Mouse (Mus musculus) heart, adult 9 months (tissue): ENCODE data around the gene Ptpn5.

Experiments used
- DNase-seq, 2 experiments: peaks; one replicate each; pipeline ENCODE4 v3.0.0; 2022; ENCODE audit warnings: low spot score in 2 of 2

Gene Ptpn5

DNA sequence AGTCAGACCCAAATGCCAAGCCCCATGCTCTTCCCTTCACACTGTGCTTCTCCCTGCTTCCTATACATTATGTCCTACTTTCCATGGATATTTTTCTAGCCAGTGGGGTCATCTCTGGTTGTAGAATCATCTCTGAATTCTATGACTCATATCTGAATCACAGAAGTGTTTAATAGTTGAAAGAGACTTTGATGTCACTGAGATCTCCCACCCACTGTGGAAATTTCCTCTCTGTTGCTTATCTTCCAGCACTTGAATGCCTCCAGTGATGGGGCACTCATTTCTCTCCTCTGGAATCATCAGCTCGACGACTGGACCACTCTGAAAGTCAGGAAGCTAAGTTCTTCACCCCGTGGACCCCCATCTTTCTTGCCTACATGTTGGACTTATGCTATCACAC lies 22.4 kb downstream of the Ptpn5 start:
- no peak for DNase-seq

DNA sequence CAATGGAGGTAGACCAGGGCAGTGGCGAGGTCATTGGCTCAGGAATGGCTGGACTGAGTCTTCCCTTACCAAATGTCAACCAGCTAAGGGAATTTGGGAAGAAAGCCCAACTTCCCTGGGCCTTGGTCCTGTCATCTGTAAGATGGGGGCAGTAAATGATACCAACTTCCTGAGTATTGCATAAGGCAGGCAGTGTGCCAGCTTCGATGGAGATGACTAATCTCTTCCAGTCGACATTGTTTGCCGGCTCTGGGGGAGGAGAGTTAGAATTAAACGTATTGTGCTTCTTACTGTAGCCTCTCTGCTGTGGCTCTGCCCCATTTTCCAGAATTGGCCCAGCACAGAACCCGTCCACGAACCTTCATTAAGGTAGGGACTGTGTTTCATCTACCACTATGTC lies 23.0 kb downstream of the Ptpn5 start:
- no peak for DNase-seq

DNA sequence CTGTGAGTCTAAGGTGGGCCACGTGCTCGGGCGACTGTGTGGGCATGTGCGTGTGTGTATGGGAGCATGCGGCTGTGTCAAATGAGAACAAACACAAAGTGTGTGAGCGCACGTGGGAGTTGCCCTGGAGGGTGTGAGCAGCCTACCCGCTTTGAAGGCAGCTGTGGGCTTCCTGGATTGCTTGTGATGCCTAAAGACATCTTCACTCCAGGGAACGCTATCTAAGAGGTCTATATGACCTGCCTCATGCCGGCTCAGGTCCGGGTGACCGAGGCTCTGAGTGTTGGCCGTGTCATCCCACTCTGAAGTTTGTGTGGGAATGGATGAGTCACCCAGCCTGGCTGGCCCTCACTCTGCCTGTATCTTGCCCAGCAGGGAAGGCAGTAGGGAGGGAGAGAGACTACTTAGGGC lies 24.7 kb downstream of the Ptpn5 start:
- no peak for DNase-seq

DNA sequence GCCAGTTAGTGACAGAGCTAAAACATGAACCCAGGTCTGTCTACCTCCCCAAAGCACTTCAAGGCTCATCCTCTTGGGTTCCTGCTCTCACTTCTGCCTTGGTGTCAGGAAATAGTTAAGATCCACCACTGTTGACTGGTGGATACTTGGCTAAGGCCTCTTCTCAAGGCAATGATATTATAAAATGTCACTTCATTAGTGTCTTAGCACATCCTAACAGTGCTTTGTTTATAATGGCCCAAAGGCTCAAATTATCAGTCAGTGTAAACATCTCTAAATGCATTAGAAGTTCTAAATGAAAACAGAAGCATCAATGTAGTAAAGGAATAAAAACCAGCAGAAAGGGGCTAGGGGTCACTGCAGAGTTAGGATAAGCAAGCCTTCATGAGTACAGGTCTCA lies 26.5 kb downstream of the Ptpn5 start:
- DNase-seq = no peak

DNA sequence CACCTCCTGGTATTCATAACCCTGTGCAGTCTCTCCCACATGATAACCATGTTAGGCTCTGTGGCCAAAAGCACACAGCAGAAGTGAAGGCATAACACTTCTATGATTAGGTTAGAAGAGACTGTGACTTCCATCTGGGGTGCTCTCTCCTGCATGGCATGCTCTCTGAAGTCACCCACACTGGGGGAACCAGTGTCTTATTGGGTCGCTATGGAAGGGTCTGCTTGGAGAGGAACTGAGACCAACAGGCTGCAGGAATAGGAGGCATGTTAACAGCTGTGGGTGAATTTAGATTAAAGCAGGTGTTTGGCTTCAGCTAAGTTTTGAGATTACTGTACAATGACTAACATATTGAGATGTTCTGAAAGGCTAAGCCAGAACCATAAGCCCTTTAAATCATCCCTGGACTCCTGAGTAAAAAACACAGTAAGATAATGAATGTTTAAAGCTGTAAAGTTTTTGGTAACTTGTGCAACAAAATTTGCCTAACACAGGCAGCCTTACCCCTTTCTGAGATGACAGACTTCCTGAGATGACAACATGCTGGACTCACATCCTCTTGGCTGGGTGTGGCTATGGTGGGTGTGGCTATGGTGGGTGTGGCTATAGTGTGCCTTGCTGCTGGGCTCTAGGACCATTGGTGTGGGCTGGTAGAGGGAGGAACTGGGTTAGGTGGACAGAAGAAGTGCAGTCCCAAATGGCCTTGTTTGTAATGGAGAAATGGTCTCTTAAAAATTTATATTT lies 29.6 kb downstream of the Ptpn5 start:
- DNase-seq = no peak

- no peak for DNase-seq
Measured at GRCm38 (mm10) chr7:47102970-47103369, 30.5 kb downstream of the Ptpn5 start.

DNA sequence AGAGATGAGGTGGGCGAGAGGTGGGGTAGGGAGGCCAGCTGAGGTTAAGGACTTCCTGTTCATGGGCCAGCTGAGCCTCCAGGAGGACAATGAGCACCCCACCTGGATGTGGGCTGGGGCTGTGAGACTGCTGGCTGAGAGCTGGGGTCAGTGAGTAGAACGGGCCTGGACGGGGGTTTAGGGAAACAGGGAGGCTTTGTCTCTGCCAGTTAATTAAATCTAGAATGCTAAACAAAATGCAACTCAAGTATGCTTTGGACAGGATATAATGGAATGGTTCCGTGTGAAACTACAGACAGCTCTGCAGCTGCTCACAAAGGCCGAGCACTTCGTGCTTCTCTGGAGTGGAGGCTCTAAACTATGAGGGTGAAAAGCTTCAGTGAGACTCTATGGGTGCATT lies 32.9 kb downstream of the Ptpn5 start:
- no peak for DNase-seq

- no peak for DNase-seq
Measured at GRCm38 (mm10) chr7:47099306-47099705, 34.2 kb downstream of the Ptpn5 start.

- DNase-seq = no peak
Measured at GRCm38 (mm10) chr7:47098044-47098443, 35.4 kb downstream of the Ptpn5 start.

- no peak for DNase-seq
Measured at GRCm38 (mm10) chr7:47094969-47095368, 38.5 kb downstream of the Ptpn5 start.

DNA sequence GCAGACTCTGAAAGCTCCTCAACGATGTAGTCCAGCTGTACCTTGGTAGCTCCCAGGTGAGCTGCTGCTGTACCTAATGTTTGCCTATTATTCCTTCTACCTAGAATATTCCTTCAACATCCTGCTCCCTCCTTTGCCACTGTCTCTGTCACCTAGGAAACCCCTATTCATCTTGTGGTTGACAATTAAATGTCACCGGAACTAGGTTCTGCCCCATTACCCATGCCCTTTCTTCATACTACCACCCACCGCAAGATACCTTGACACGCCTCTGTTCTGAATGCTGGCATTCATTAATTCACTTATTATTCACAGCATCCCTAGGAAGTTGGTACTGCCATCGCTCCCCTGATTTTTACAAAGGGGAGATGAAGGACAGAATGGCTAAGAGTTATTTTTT lies 39.5 kb downstream of the Ptpn5 start:
- no peak for DNase-seq

DNA sequence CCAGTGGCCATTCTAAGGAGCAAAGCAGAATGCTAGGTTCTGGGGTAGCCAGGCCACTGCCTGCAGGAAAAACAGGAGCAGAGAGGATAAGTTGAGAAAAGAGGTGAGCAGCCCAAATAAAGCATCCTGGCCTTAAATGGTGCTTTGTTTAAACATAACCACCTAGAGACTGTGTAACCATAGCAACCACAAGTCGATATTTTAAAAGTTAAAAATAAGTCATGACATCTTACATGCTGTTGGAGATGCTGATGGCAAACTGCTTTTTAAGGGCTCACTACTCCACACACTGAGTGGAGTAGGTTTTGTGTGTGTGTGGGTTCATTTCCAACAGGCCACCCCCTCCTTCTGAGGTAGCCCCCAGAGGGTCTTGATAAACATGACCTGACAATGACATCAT lies 48.4 kb downstream of the Ptpn5 start:
- DNase-seq = no peak

- peak; percentile 52 to 72 for DNase-seq
Measured at GRCm38 (mm10) chr7:47081277-47081676, 52.2 kb downstream of the Ptpn5 start.

- DNase-seq = no peak
Measured at GRCm38 (mm10) chr7:47080868-47081267, 52.6 kb downstream of the Ptpn5 start.

GRCm38 (mm10) chr7:47077451-47077850 lies 56.0 kb downstream of the Ptpn5 start:
- no peak for DNase-seq

DNA sequence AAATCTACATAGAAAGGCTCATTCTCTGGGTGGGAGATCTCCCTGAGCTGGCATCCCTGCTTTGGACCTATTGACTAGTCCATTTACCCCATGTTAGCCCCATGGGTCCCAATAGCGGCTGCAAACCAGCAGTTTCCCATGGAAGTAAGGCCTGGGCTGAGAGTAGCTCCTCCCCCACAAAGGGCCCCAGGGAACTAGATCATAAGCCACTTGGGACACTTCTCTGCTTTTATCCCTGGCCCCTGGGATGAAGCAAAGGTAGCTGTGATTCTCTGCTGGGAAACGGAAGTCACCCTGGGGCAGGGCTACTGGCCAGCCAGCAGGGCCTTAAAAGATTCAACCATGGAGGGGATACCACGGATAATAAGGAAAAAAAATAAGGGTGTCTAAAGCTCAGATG lies 56.8 kb downstream of the Ptpn5 start:
- DNase-seq = no peak

- DNase-seq = no peak
Measured at GRCm38 (mm10) chr7:47076193-47076592, 57.3 kb downstream of the Ptpn5 start.

DNA sequence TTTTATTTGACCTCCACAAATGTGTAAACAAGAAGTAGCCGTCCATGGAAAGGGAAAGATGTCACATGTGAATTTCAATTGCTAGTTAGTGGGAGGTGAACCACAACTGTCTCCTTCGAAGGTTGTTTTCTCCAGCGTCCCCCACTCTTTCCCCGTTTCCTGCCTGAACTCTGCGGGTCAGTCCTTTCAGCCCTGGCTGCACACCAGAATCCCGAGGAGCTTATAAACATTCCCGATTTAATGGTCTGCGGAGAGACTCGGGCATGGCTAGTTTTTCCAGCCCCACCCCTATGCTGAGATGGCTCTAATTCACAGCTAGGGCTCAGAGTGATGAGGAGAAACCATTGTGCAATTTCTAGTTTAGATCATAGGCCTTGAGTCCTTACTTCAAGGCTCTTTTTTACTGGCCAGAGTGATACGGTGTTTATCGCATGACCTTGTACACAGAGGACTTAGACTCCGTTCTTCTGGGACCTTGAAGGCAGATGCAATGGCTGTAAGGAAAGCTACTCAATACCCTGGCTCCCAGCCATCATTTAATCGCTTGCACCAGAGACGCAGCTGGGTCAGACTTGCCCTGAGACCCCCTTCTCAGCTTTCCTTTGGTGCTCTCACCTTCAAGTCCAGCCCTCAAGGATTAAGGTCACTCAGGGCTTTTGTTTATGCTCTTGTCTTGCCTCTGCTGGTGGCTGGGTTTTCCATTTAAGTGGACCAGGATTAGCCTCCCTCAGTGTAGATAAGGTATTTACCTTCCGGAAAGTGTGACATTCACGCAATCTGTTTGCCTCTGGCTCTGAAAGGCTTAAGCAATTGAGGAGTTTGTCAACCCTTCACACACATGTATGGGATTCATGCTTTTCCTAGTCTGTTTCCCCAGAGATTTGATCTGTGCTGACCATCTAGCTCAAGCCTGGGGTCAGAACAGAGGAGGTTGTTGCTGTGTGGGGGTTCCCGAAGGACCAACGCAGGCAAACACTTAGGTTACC lies 59.7 kb downstream of the Ptpn5 start:
- DNase-seq = no peak

DNA sequence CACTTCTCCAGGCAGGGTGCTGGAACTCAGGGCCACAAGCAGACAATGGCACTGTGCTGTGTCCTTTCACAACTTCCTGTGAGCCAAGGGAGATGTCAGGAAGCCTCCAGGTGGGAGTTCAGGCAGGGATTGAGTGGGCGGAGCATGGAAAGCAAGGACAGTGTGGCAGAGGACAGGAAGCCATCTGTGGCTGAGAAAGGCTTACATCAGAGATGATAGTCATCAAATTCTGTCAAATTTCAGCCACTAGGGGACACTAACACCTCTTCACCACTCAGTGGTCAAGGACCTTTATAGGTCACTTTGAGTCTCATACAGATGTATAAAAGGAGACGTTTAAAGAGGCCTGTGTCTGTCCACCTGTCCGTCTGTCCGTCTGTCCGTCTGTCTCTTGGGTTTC lies 60.9 kb downstream of the Ptpn5 start:
- DNase-seq = no peak

DNA sequence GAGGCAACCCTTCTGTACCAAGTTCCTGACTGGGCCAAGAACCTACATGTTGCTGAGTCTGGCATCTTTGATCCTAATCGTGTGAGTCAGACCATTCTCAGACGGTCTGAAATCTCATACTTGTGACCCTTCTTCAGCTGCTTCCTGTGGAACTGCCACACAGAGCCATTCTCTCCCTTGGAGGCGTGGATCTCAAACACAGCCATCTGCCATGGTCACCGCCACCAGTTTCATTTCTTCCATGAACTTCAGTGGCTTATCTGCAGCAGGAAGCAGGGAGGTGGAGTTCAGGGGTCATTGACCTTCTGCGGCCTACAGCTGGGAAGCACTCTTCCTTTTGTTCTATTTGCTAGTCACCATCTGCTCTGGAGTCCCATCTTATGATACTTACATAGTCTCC lies 65.6 kb downstream of the Ptpn5 start:
- peak; percentile 34 to 70 for DNase-seq

DNA sequence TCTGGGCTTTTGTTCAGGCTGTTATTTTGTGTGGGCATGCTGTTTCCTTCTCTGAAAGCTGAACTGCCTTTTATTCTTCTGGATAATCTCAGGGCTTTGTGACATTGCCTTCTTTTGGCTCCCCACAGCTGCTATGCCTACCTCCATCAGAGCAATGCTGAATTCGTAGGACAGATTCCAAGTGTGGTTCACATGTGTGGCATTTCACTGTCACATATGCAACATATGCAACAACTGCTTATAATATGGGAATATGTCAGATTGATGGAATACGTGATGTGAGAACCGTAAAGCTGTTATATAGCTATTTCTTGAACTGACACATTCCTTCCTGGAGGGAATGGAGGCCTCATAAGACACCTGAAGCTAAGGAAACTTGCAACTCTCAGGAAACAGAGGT lies 66.5 kb downstream of the Ptpn5 start:
- DNase-seq = no peak

DNA sequence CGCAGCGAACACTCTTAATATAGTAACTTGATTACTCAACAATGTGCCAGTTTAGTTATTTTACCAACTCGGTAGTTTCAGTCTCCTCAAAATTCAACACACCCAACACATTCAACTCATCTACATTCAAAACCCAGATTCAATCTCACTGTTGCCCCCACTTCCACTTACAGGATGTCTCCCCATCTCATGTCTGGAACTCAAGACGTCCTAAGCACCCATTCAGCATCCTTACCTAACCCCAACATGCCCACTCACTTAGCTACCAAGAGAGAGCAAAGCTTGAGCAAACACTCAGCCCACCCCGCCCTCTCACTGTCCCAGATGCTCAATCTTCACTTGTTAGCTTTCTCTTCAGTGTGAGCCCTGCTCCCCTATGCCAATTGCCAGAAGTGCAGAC lies 71.9 kb downstream of the Ptpn5 start:
- no peak for DNase-seq

DNA sequence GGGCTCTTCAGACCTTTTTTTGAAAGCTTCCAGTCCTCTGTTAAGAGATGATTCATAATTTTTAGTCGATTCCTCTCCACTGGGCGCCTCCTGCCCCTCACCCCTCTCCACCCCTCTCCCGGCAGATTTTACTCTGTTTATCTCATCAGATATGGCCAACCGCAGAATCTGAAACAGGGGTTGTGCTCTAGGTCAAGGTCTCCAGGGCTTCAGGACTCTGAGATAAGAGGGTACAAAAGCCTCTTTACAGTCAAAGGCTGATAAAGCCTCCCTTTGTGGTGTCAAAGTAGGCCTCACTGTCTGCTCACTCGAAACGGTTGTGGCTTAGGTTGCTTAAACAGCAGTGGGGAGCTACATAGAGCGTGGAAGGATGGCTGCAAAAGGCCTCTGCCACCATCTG lies 74.1 kb downstream of the Ptpn5 start:
- DNase-seq = no peak
